Mouse (Mus musculus) right cerebral cortex, adult 2 months (tissue): ENCODE measurements around the gene Schip1.

Experiments used
- DNase-seq, 2 experiments: peaks; one replicate each; pipeline ENCODE4 v3.0.0; 2021 to 2022; ENCODE audit warnings: low spot score in 2 of 2

The Schip1 gene

DNA sequence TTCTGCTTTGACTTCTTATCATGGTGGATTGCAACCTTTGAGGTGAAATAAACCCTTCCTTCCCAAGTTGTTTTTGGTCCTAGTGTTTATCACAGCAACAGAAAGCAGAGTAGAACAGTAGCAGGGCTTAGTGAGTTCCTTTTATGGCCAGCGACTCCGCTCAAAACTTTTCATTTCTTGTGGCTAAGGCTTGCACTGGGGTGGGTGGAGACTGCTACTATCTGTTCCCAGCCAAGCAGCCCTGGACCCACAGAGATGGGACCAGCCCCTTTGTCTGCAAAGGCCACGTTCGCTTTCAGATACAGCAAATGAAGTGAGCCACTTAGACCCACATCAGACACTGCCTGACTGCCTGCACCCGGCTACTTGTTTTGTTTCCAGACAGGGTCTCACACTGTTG, 446.3 kb downstream of the Schip1 start:
- DNase-seq = no peak

DNA sequence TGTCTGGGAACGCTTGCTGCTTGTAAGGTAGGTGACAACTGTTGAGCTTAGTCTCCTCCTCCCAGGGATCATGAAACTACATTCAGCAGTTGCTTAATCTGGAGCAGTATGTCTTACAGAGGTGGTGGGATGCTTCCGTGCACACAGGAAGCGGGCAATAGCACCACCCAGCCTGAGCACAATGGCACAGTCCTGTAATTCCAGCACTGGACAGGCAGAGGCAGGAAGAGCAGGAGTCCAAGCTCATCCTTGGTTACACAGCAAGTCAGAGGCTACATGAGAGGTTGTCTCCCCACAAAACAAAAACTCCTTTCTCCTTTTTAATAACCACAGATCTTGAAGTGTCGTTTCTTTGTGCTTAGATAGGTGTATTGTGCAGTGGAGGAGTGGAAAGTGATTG, 447.1 kb downstream of the Schip1 start:
- no peak for DNase-seq

DNA sequence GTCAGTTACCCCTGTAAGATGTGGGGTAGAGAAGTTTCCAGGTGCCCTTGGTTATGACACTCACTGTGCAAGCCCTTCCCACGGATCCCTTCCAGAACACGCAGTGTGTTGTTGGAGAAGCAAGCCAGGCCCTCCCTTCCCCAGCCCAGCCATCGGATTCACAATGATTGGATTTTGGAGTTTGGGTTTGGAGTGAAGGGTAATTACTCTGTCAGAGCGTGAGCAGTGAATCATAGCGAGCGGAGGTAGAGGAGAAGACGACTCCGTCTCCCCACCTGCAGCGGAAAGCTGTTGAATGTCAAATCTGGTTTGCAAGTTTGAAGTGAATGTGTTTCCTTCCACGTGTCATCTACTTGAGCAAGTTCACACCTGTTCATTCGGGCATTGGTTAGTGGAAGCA, 447.7 kb downstream of the Schip1 start:
- no peak for DNase-seq

DNA sequence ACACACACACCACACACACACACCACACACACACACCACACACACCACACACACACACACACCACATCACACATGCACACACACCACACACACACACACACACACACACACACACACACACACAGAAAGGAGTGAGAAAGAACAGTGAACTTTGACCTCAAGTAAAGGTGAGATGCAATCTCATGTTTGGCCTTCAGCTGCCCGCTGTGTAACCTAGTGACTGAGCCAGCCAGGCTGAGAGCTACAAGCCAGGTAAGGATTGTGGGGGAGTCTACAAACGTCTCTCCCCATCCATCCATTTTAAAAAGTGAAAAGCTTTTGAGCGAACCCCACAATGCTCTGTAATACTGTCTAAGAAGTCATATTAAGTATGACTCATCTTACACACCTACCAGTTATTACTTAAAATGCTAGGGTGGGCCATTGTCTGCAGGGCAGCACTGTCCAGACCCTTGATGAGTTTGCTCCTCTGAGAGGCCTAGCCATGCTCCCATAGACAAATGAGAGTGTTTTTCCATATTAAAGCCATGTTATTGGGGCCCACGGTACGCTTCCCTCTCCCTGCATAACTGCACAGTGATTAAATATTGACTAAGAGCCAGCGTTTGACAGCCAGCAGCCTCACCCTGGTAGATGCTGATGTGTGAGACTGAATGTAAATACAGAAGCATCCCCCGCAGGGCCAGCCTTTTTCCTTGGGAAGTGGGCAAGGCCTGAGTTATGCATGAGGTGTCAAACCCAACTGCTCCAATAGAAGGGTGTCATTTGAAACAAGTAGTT, 448.9 kb downstream of the Schip1 start:
- no peak for DNase-seq

DNA sequence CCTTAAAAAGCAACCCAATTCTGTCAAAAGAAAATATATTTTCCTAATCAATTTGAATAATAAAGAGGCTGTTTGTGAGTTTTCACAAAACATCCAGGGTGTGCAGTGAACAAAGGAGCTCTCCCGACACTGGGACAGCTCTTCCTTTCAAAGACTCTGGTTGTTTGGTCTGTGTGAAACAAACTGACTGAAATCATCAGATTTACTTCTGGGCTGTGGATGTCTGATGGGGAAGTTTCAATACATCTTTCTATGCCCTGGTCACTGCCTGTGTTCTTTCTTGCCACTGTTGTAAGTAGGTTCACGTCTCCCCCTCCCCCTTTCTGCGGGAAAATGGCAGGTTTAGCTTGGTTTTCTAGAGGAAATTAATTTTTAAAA, 449.5 kb downstream of the Schip1 start:
- no peak for DNase-seq

DNA sequence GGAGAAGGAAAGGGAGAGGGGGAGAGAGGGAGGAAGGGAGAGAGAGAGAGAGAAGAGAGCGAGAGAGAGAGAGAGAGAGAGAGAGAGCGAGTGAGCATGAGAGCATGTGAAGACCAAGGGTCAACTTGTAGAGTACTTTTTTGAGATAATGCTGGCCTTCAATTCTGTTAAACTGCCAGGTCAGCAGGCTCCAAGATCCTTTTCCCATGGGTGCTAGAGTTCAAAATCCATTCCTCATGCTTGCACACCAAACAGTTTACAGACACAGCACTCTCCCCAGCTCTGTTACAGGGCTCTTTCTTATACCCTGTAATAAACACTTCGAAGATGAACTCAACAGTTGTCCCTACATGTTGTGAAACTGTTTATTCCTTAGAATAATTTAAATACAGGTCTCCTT, 450.1 kb downstream of the Schip1 start:
- DNase-seq = no peak

DNA sequence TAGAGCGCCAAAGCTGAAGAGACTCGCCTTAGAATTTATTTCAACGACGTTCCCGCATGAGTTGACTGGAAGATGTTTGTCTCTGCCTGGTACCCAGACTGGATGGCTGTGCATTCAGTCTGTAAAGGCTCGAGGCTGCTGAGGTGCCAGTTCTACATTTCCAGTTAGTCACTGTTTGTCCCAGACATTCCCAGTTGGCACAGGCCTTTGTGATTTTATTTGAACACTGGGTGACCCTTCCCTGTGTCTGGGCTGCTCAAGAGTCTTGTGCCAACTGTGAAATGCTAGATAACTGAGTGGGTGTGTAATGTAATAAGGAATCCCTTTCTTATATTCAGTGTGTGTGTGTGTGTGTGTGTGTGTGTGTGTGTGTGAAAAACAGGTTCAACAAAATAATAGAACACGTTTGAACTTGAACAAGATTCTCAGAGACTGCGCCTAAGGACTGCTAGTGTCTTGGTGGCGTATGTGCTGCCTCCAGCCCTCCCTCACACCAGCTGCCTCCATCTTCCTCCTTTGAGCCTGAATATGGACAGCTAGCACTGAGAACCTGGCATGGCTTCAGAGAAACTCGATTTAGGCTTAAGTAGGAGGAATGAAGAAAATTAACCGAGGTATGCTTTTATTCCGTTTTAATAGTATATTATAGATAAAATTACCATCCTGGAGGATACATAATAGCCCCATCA, 451.9 kb downstream of the Schip1 start:
- DNase-seq = peak; percentile 64

DNA sequence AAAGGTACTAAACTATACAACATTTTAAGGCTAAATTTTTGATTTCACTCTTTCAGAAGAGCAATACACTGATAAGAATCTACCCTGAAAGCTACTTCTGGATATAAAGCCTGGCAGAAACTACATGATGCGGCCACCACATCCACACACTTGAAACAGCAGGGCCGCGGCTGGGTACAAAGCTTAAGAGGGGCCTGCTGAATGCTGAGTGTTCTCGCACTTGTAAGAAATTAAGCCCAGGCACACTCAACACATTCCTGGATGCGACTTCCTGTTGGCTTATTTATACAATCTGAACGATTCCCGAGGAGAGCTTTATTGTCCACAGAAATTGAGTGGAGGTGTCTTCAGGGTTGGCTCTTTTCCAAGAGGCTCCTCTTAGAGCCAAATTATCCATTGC, 452.6 kb downstream of the Schip1 start:
- DNase-seq = no peak

DNA sequence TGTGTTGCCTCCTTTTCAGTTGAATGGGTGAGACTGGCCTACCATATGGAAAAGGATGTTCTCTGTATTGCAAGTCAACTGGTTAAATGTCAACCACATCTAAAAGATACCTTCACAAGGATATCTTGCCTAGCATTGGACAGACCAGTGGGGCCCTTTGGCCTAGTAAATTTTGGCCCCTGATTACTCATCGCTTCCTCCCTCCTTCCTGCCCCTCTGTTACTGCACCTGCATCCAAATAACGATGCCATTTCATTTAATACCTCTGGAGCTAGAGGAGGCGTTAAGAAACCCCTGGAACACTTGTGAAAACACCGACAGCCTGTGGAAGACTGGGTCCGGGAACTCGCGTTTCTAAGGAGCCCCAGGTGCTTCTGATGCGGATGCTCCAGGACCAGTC, 453.4 kb downstream of the Schip1 start:
- no peak for DNase-seq

DNA sequence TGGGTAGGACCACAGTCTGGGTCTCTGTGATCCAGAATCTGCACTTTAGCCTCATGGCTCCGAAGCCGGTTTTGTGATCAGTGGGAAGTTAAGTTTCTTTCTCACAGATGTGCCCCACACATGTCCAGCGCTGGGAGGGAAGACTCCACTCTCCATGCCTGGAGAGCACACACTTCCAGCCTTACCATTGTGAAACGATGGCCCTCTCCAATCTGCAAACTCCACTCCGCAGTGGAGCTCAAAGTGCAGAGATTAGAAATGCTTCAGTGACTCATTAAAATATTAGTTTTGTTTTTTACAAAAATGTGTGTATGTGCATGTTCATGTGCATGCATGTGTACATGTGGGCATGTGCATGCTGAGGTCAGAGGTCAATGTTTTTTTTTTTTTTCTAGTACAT, 454.0 kb downstream of the Schip1 start:
- DNase-seq = no peak

DNA sequence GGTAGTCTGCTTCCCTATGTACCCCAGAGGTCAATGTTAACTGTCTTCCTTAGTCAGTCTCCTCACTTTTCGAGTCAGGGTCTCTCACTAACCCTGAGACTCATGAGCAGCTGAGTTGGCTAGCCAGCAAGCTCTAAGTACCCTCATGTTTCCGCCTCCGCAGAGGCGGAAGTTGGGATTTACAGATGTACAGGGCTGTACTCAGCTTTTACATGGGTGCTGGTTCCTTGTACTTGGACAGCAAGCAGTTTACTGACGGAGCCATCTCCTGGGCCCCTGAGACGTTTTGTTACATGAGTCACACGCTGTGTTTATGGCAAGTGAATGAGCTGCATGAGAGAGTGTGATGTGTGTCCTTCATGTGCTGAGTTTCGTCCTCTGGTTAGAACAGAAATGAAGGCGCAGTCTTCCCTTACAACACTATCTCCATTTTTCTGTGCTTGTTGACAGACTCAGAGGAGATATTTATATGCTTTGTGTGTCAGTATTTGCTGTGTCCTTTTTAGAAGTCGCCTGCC, 460.8 kb downstream of the Schip1 start:
- DNase-seq = no peak

DNA sequence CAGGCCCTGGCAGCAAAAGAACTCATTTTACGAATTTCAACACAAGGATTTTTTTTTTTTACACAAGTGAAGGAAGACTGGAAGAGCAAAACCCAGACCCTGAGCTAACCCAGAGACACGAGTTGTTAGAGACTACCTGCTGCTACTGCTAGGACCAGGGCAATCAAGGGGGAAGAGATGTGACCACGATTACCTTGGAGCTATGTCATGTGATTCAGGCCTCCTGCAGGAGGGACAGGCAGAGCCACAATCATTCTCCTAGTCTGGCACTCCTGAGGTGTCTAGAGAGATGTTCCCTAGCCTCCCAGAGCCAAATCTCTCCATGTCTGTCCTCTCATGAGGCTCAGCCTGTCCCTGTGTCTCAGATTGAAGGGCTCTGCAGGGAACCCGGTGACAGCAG, 461.8 kb downstream of the Schip1 start:
- DNase-seq = no peak

DNA sequence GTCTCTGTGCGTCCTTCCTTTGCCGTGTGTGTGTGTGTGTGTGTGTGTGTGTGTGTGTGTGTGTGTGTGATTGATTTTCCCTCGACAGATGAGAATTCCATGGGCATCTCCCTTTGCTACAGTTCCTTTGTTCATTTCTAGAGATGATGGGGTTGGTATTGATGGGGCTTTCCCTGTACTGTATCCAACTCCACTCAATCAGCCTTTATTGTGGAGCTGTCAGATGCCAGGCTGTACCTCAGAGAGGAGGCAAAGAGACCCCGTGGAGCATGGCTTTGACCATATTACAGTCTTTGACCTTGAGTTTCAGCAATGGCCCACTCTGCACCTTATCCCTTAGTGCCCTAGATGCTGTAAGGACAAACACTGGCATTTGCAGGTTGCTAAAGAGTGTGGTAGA, 462.6 kb downstream of the Schip1 start:
- DNase-seq = no peak

DNA sequence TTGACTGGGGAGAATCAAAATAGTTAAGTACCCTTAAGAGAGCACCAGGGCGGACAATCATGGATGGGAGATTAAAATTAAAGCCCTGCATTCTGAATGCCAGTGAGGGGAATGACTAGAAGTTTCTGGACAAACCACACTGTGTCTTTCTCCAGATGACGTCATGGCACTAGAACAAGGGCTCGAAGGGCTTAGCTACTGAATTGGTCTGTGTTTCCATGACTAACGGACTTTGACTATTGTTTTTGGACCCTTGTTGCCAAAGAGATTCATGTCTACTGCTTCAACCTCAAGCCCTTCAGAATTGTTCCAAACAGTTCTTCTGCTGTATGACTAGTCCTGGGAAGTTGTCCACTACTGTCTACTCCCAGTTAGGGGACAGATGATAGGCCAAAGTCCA, 467.3 kb downstream of the Schip1 start:
- no peak for DNase-seq

DNA sequence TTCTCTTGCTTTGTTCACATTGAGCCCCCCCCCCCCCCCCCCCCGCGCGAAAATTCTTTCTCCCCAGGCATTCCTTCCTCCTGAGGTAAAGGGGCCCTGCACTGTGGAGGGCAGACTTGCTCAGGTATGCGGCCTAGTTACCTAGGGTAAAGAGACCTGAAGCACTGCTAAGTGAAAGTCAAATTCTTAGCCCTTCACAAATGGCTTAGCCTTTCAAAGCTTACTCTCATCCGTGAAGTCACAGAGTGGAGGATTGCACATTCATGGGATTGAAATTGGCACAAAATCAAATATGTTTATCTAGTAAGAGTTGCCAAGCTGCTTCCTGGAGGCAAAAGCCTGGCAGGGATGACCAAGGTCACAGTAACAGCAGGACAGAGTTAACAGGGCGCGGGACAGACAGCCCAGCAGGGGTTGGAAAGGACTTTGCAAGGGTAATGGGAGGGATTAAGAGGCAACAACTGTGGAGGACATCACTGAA, 470.0 kb downstream of the Schip1 start:
- no peak for DNase-seq

DNA sequence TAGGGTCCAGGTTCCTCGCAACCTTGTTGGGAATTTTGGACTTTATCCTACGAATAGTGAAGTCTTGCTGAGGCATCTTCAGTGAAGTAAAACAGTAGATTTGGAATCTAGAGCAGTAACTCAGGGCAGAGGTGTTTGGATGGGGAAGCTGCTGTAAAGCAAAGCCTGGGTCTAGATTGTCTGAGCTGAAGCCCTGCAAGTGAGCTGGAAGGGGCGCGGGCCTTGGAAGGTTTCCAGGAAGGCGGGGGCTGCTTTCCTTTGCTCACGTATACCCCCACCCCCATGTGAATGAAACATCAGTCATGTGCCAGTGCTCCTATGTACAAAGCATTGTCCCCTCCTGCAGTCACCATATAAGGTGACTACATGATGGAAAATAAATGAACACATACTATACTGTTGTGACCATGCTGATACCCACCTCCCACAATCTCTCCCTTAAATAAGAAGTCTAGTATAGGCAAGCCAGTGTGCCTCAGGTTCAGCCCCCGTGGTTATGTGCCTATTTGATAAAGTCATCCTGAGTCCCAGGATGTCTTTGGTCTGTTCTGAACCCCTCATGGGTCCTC, 470.6 kb downstream of the Schip1 start:
- DNase-seq = no peak

DNA sequence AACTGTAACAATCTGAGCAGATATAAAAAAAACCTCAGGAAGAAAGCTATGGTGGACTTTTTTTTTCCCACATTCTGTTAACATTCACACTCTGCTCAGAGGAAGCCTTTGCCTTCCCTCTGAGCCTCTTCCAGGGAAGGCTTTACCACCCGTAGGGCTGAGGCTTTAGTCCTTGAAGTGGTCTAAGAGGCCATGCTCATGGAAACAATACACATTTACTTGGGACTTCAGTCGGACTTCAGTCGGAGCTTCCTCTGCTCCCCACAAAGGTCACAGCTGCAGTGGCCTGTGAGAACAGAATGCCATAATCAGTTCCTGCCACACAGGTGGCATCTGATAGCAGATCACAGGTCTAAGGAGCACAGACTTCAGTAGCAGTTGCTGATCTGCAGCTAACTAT, 471.5 kb downstream of the Schip1 start:
- DNase-seq = no peak

DNA sequence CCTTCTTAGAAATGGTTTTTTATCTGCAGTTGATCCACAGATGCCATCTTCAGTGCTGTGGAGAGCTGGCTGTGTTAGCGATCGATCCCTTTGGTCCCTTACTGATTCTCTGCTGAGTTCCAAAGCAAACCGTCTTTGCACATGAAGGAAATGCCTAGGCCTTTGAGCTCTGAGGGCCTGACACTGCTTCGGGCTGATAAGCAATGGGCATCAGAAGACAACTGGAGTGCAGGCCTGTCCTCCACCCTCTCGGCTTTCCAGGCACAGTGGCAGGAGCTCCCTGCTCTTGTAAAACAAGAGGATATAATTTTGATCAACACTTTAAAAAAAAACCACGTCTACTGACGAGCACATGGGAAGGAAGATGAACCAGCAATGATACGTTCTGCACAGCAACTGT, 477.1 kb downstream of the Schip1 start:
- DNase-seq = no peak

DNA sequence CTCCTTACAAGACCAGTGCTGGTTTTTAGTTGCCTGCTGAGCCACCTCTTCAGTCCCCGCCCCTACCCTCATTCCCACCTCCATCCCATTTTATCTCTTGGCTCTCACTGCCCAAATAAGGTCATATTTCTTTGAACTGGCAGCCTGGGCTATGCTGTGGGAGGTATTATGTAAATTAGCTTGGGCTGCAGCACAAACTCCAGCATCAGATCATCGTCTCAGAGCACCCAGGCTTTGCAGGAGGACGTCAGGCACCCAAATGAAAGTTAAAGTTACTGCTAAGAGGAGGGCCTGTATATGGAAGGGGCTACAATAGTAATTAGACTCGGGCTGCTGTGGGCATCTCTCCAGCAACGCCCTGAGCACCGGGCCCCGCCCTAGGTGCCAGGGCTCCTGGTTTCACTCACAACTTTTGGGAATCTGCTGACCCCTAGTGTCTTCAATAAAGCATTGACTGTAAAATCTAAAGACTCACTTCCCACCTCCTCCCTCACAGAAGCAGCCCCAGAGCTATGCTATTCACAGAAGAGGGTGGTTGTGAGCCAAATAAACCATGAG, 478.4 kb downstream of the Schip1 start:
- peak; percentile 62 to 73 for DNase-seq

DNA sequence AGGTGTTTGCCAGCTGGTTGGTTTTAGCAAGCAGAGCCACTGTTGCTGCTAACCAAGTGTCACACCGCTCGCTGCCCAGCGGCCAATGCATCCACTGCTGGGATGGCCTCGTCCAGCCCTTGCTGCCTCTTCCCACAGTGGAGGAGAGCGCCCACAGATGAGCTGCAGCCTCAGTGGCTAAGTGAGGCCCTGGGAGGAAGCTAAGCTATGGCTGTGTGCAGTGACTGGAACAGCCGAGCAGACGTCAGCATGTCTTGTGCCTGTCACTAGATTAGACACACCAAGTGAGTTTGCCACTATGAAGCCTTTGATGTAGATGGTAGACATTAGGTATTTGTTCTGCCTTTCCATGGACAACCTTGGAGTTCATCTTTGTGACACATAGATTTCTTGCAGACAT, 480.2 kb downstream of the Schip1 start:
- no peak for DNase-seq

DNA sequence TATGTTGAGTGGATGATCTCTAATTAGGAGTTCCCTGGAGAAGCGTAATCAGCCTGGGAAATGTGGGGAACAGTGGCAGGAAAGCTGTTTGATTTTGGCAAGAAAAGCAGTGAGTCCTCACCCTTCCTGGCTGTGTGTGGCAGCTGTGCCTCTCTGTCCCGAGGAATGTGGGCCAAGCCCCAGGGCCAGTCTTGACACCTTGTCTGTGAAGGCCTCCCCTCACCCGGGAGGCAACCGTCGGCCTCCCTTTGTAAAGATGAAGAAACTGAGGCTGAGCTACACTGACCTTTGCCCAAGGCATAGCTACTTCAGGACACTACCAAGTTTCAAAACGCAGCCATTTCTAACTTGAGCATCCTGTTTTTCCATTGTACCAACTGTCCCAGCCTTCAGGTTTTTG, 481.3 kb downstream of the Schip1 start:
- DNase-seq = no peak

DNA sequence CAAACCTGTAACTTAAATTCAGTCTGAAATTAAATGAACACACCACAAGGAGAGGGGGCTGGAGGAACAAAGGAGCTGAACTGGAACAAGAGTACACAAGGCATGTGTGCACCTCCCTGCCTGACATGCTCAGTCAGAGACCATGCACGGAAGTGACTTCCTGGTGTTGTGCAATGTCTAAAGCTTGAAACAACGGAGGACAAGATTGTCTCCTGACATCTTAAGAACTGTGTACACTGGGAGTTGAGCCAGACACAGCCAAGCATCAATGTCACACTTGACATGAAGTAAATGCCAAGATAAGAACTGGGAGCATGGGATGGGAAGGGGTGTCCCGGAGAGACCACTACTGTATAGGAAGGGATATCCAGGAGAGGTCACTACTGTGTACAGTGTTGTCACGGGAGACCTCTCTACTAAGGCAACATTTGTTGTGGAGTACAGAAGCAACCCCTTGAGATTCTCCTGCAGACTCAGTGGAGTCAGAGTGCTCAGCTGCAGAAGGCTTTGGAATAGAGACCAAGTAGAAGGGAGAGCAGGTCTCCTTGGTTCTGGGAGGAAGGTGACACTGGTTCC, 490.6 kb downstream of the Schip1 start:
- DNase-seq = no peak
